ENCODE assay signal across 8 mouse cellular contexts in genomic region chr1:57387876-57388275, GRCm38 (mm10). TPM values are rescaled to one million over a fixed set of nuclear protein-coding genes. Genes with fewer than 3 reads are reported as not detected.
DNase-seq lines count a peak whose midpoint lies in the region; ATAC-seq lines count a peak whose summit lies in the region.

No protein-coding gene starts in this region.

- peaks cover 6% of the 10 kb centered on the region; the same call in 1 of the 2 replicates for H3K36me3 ChIP-seq in forebrain, embryonic 13.5 days (ENCODE audit: poor library complexity, severe bottlenecking)
- H3K36me3 ChIP-seq in forebrain, embryonic 10.5 days (replicated peaks), result peaks cover 45% of the 10 kb centered on the region

- H3K27ac ChIP-seq in forebrain, embryonic 13.5 days, result peak overlapping the region; percentile 37
- no peak overlapping the region for H3K27ac ChIP-seq in forebrain, embryonic 10.5 days

- no peak overlapping the region for H3K4me2 ChIP-seq in forebrain, embryonic 13.5 days

- H3K4me3 ChIP-seq in forebrain, embryonic 13.5 days, result no peak overlapping the region
- H3K4me3 ChIP-seq in forebrain, embryonic 10.5 days, result no peak overlapping the region

- H3K4me1 ChIP-seq in forebrain, embryonic 13.5 days, result peaks cover 18% of the 10 kb centered on the region
- H3K4me1 ChIP-seq in forebrain, embryonic 10.5 days, result no peaks in the 10 kb centered on the region

- no peaks in the 10 kb centered on the region for H3K9me3 ChIP-seq in forebrain, embryonic 13.5 days (replicated peaks)
- no peaks in the 10 kb centered on the region for H3K9me3 ChIP-seq in forebrain, embryonic 10.5 days

- no peaks in the 10 kb centered on the region for H3K27me3 ChIP-seq in forebrain, embryonic 13.5 days
- no peaks in the 10 kb centered on the region for H3K27me3 ChIP-seq in forebrain, embryonic 10.5 days (ENCODE audit: poor library complexity, severe bottlenecking)

- WGBS in forebrain, embryonic 13.5 days, result 26% methylated on average over 2 of the region's 2 CpGs
- 88% methylated on average over 2 of the region's 2 CpGs for WGBS in forebrain, embryonic 10.5 days

- H3K9ac ChIP-seq in forebrain, embryonic 13.5 days, result no peak overlapping the region

- ATAC-seq in forebrain, embryonic 13.5 days, result peak; percentile 96
- peak; percentile 65 for ATAC-seq in frontal cortex, adult (ENCODE audit: low TSS enrichment)

- DNase-seq in forebrain, embryonic 10.5 days (ENCODE audit: extremely low spot score, low spot score), result no peak
- DNase-seq in layer of hippocampus, postnatal 36 days, result peak; percentile 53 to 63
- peak; percentile 47 to 49 for DNase-seq in right cerebral cortex, adult 2 months (ENCODE audit: low spot score in 2 of 2)
- DNase-seq in thymus, postnatal 36 days, result no peak
- no peak for DNase-seq in ovary, postnatal 36 days (ENCODE audit: low spot score)
- no peak for DNase-seq in kidney, postnatal 25 days

RNA-seq across cellular contexts. Expression of gene 1700066M21Rik, which starts 10.5 kb away (rescaled TPM):
- polyA plus RNA-seq in forebrain, embryonic 13.5 days (2015; fragmentation: Nextera tagmentation; extraction: Ambion mirVana), result 21.0 and 22.3 TPM in 2 replicates
- polyA plus RNA-seq in forebrain, embryonic 10.5 days (2016; fragmentation: Nextera tagmentation; extraction: Ambion mirVana), result 9.5 and 10.5 TPM in 2 replicates
- 10 to 100 TPM; 25.0 to 26.7 TPM for total RNA-seq in layer of hippocampus, postnatal 36 days (2021)

RNA-seq across cellular contexts. Expression of gene Maip1, which starts 18.3 kb away (rescaled TPM):
- polyA plus RNA-seq in forebrain, embryonic 13.5 days (2015; fragmentation: Nextera tagmentation; extraction: Ambion mirVana), result 17.4 and 18.4 TPM in 2 replicates
- 18.4 and 18.6 TPM in 2 replicates for polyA plus RNA-seq in forebrain, embryonic 10.5 days (2016; fragmentation: Nextera tagmentation; extraction: Ambion mirVana)
- total RNA-seq in layer of hippocampus, postnatal 36 days (2021), result 10 to 100 TPM; 11.1 to 11.4 TPM

RNA-seq across cellular contexts. Expression of gene Tyw5, which starts 19.0 kb away (rescaled TPM):
- 22.7 and 23.1 TPM in 2 replicates for polyA plus RNA-seq in forebrain, embryonic 13.5 days (2015; fragmentation: Nextera tagmentation; extraction: Ambion mirVana)
- polyA plus RNA-seq in forebrain, embryonic 10.5 days (2016; fragmentation: Nextera tagmentation; extraction: Ambion mirVana), result 31.7 and 37.0 TPM in 2 replicates
- 10 to 100 TPM; 22.4 to 22.7 TPM for total RNA-seq in layer of hippocampus, postnatal 36 days (2021)

Comparison
In these comparisons a context has a peak if more than half of its experiments do, and no peak if none do; other contexts are left out.
1. DNase-seq: peak in layer of hippocampus, postnatal 36 days (2 of 2) and right cerebral cortex, adult 2 months (2 of 2); none in forebrain, embryonic 10.5 days (single experiment), thymus, postnatal 36 days (0 of 2), ovary, postnatal 36 days (single experiment) and kidney, postnatal 25 days (0 of 2).